Mouse (Mus musculus): ENCODE data around the gene Gm14418. TPM values are rescaled to one million over a fixed set of nuclear protein-coding genes. Genes with fewer than 3 reads are reported as not detected.
"Not testable (repeated sequence)": the region's sequence is repeated elsewhere in the genome, so short reads cannot be mapped to it uniquely, and the experiment has no call there.

Gene Gm14418
- total RNA-seq (2021): 10 to 100 TPM; 17.2 to 18.4 TPM

DNA sequence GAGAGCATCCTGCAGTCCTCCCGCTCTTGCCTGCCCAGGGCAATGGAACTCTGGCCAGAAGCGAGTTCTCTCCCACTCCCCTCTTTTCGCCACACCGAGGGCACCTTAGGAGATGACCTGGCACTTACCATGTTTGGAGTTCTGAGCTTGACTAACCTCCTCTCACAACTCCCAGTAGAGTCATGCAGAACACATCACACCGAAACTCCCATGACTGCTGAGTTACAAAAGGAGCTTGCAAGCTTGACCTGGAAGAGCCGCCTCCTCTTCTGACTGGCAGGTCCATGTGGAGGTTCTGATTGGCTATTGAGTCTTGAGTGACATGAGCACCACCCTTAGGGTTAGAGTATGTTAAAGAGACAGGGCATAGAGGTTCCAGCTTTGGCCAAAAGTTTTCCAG is at the start of gene Gm14418:
Gene Gm14418 (minus strand): TSS at position 225 of the 400 bp plus-strand sequence.
- DNase-seq (ENCODE audit: low spot score); intact Hi-C loops (cut with DNase I): not testable (repeated sequence)

Other genes with a start within 250 kb of the Gm14418 start
- 10 to 100 TPM; 29.9 to 33.3 TPM for gene Gm14410, start 191.9 kb downstream of the Gm14418 start, total RNA-seq (2021)
- 1 to 10 TPM; 1.3 to 1.4 TPM for gene Gm14409, start 131.3 kb downstream of the Gm14418 start, total RNA-seq (2021)
- gene Gm14412, start 74.0 kb downstream of the Gm14418 start, total RNA-seq (2021): under 1 TPM; 0.73 to 0.81 TPM
- gene Zfp970, start 66.4 kb upstream of the Gm14418 start, total RNA-seq (2021): 100 to 1,000 TPM; 492 to 508 TPM
- 10 to 100 TPM; 77.7 to 82.1 TPM for gene Gm14403, start 99.9 kb upstream of the Gm14418 start, total RNA-seq (2021)
- gene Gm14406, start 179.9 kb upstream of the Gm14418 start, total RNA-seq (2021): under 1 TPM; 0.60 to 0.73 TPM

All from heart, postnatal 25 days (tissue).